Mouse (Mus musculus): ENCODE data around the gene Ciz1.

DNA sequence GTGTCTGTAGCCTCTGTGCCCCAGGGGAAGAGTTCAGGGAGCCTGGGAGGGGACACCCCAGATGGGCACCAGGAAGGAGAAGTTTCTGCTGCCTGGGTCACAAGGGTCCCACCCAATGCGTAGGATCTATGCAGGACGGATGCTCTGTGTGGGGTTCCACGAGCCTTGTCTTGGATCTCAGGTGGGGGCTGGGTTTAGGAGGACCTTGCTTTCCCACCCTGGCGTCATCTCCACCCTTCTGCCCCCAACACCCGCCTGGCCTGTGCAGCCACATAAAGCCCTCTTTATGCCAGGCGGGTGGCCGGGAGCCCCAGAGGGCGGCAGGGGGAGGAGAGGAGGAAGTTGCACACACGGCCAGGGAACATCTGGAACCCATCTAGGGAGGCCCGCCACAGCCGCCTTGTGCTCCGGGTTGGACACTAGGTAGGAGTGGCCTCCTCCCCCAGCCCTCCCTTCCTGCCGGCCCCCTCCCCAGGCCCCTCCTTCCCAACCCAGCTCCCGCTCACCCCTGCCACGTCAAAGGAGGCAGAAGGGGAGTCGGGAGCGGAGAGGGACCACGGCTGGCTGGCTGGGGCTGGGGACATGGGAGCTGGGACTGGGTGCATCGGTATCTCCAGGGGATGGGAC is 34.2 kb upstream of the Ciz1 start:
- no peak for TF ChIP-seq CTCF (IDR thresholded peaks at IDR 0.05; ENCODE audit: extremely low read depth, insufficient read length, insufficient replicate concordance, low read depth, low read length)
- no peak for TF ChIP-seq POLR2A (IDR thresholded peaks at IDR 0.05; ENCODE audit: low read depth, low read length)
